Comparison of ENCODE assay signal across 19 mouse cellular contexts in the genomic region with DNA sequence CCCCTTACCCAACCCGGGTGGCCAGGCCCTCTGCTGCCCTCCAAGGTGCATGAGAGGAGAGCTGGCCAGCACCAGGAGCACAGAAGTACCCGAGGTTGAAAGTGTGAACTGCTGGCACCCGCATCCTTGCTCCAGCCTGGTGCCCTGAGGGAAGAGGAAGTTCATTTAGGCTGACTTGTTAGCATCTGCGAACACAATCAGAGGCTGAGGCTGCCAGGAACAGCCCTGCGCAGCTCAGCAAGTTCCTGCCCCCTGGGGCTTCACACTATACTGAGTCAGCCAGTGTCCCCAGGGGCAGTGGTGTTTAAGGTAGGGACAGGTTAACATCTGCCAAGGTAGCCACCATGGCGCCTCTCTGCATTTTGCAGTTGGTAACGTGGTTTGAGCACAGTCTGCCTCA. TPM values are rescaled to one million over a fixed set of nuclear protein-coding genes. Genes with fewer than 3 reads are reported as not detected.
A peak's percentile ranks its signal among the peaks of the same experiment; 100 is the strongest.
DNase-seq lines count a peak whose midpoint lies in the region; ATAC-seq and TF ChIP-seq lines count a peak whose summit lies in the region.
"Had no signal": no experiment of that assay in that cellular context is flagged by ENCODE, and none has a peak within 500 bp of the region (broad histone marks: within the 10 kb centered on the region; RNA-seq: fewer than 3 reads in every experiment).

No protein-coding gene starts in this region.

- DNase-seq in lung, postnatal 0 days (ENCODE audit: low spot score): peak; percentile 24
- no peak for DNase-seq in lung, postnatal 4 days
- no peak for DNase-seq in adrenal gland, postnatal 4 days (ENCODE audit: low spot score in 2 of 2)
- no peak for DNase-seq in retina, embryonic 14.5 days (ENCODE audit: low spot score)
- DNase-seq: adrenal gland, adult 8-10 months; cerebellum, adult 11-12 months; cerebellum, postnatal 25 days; gastrocnemius, postnatal 14 days; liver; lung, adult 2 months; thymus, postnatal 36 days had no signal

- H3K27ac ChIP-seq in heart, embryonic 14.5 days (replicated peaks in 1 of 2; ENCODE audit: control insufficient read depth in 1 of 2, insufficient read depth in 1 of 2, low read depth in 2 of 2, low read length in 2 of 2): no peak overlapping the region
- H3K27ac ChIP-seq in heart, embryonic 12.5 days (ENCODE audit: poor library complexity, severe bottlenecking): no peak overlapping the region
- no peak overlapping the region for H3K27ac ChIP-seq in lung, postnatal 0 days (ENCODE audit: low read length)
- H3K27ac ChIP-seq: heart, embryonic 13.5 days; macrophage; midbrain, embryonic 12.5 days had no signal

- no peak overlapping the region for H3K4me2 ChIP-seq in heart, embryonic 14.5 days (ENCODE audit: low read length)
- no peak overlapping the region for H3K4me2 ChIP-seq in heart, embryonic 12.5 days
- H3K4me2 ChIP-seq in lung, postnatal 0 days (replicated peaks; ENCODE audit: low read depth, low read length): no peak overlapping the region
- H3K4me2 ChIP-seq: heart, embryonic 13.5 days; midbrain, embryonic 12.5 days had no signal

- ATAC-seq in heart, embryonic 14.5 days (ENCODE audit: insufficient number of reproducible peaks, insufficient read depth, low FRiP score, low read depth): 0 out of 2 replicates have a peak, but pooled peaks have one; percentile 42
- no peak for ATAC-seq in heart, embryonic 12.5 days (ENCODE audit: insufficient number of reproducible peaks, low FRiP score)
- ATAC-seq in lung, postnatal 0 days: no peak
- ATAC-seq in common myeloid progenitor, adult 5-6 weeks (replicated peaks; ENCODE audit: low read depth, poor library complexity, severe bottlenecking): 0 out of 2 replicates have a peak, but pooled peaks have one; percentile 56
- ATAC-seq: inflammation-experienced regulatory T-cells, adult 6 months had no signal

- no peaks in the 10 kb centered on the region for H3K27me3 ChIP-seq in heart, embryonic 14.5 days (ENCODE audit: control insufficient read depth, insufficient read depth, low read length)
- H3K27me3 ChIP-seq in heart, embryonic 12.5 days (replicated peaks): no peaks in the 10 kb centered on the region; the same call in 1 of the 2 replicates
- no peaks in the 10 kb centered on the region for H3K27me3 ChIP-seq in lung, postnatal 0 days (replicated peaks; ENCODE audit: insufficient read depth, low read length)
- H3K27me3 ChIP-seq: heart, embryonic 13.5 days; midbrain, embryonic 12.5 days had no signal

- no peaks in the 10 kb centered on the region for H3K36me3 ChIP-seq in heart, embryonic 14.5 days (ENCODE audit: control insufficient read depth, insufficient read depth, low read length)
- no peaks in the 10 kb centered on the region for H3K36me3 ChIP-seq in heart, embryonic 12.5 days
- H3K36me3 ChIP-seq in lung, postnatal 0 days (ENCODE audit: insufficient read depth, low read length): no peaks in the 10 kb centered on the region
- H3K36me3 ChIP-seq: G1E; heart, embryonic 13.5 days; midbrain, embryonic 12.5 days had no signal

- WGBS in heart, embryonic 14.5 days: 31% methylated on average over 6 of the region's 7 CpGs
- WGBS in heart, embryonic 12.5 days: 20% methylated on average over 7 of the region's 7 CpGs
- WGBS in lung, postnatal 0 days: 32% methylated on average over 7 of the region's 7 CpGs

- H3K4me1 ChIP-seq in heart, embryonic 14.5 days (ENCODE audit: control insufficient read depth in 2 of 2, insufficient read depth in 2 of 2, low read length in 2 of 2): peaks cover 20 to 21% of the 10 kb centered on the region in 2 experiments; a peak in 3 of 4 replicates
- peaks cover 32% of the 10 kb centered on the region for H3K4me1 ChIP-seq in heart, embryonic 12.5 days (replicated peaks)
- H3K4me1 ChIP-seq in lung, postnatal 0 days (ENCODE audit: insufficient read depth, low read depth, low read length): no peaks in the 10 kb centered on the region

- no peaks in the 10 kb centered on the region for H3K9me3 ChIP-seq in heart, embryonic 14.5 days (ENCODE audit: control insufficient read depth, low read length)
- no peaks in the 10 kb centered on the region for H3K9me3 ChIP-seq in heart, embryonic 12.5 days (replicated peaks)
- no peaks in the 10 kb centered on the region for H3K9me3 ChIP-seq in lung, postnatal 0 days (ENCODE audit: low read length)
- H3K9me3 ChIP-seq: G1E; heart, embryonic 13.5 days; midbrain, embryonic 12.5 days had no signal

- H3K4me3 ChIP-seq in heart, embryonic 14.5 days (ENCODE audit: control insufficient read depth in 1 of 2, insufficient read depth in 1 of 2, low read depth in 1 of 2, low read length in 2 of 2): no peak overlapping the region
- H3K4me3 ChIP-seq in heart, embryonic 12.5 days: no peak overlapping the region
- H3K4me3 ChIP-seq in lung, postnatal 0 days (ENCODE audit: low read depth, low read length): no peak overlapping the region
- H3K4me3 ChIP-seq: heart, embryonic 13.5 days; midbrain, embryonic 12.5 days had no signal

- no peak for TF ChIP-seq CTCF in lung, postnatal 0 days (IDR thresholded peaks at IDR 0.05)

- H3K9ac ChIP-seq in heart, embryonic 14.5 days (ENCODE audit: low read length): no peak overlapping the region
- H3K9ac ChIP-seq in heart, embryonic 12.5 days: no peak overlapping the region
- H3K9ac ChIP-seq in lung, postnatal 0 days (replicated peaks; ENCODE audit: low read depth): no peak overlapping the region
- H3K9ac ChIP-seq: heart, embryonic 13.5 days; midbrain, embryonic 12.5 days had no signal

- TF ChIP-seq EP300 in lung, postnatal 0 days (IDR thresholded peaks at IDR 0.05): no peak

RNA-seq across cellular contexts. Expression of gene Eva1c, which starts 41.6 kb away (rescaled TPM):
- 3.0 and 3.3 TPM in 2 replicates for polyA plus RNA-seq in heart, embryonic 14.5 days (2014; fragmentation: Nextera tagmentation; extraction: Ambion mirVana)
- polyA plus RNA-seq in heart, embryonic 12.5 days (2016; fragmentation: Nextera tagmentation; extraction: Ambion mirVana): 2.1 and 3.4 TPM in 2 replicates
- polyA plus RNA-seq in lung, postnatal 0 days (2015; fragmentation: Nextera tagmentation; extraction: Ambion mirVana): 5.9 and 9.6 TPM in 2 replicates
- not detected in 2 replicates for total RNA-seq in common myeloid progenitor, adult 5-6 weeks (2017)
- total RNA-seq in adrenal gland, postnatal 4 days (2021): 1 to 10 TPM; 5.1 to 5.8 TPM
- polyA plus RNA-seq: G1E; inflammation-experienced regulatory T-cells, adult 6 months; macrophage had no signal

RNA-seq across cellular contexts. Expression of gene Urb1, which starts 57.9 kb away (rescaled TPM):
- 7.2 and 7.6 TPM in 2 replicates for polyA plus RNA-seq in heart, embryonic 14.5 days (2014; fragmentation: Nextera tagmentation; extraction: Ambion mirVana)
- 8.4 and 9.2 TPM in 2 replicates for polyA plus RNA-seq in heart, embryonic 12.5 days (2016; fragmentation: Nextera tagmentation; extraction: Ambion mirVana)
- 2.7 TPM in 2 replicates for polyA plus RNA-seq in lung, postnatal 0 days (2015; fragmentation: Nextera tagmentation; extraction: Ambion mirVana)
- 13.8 and 19.7 TPM in 2 replicates for total RNA-seq in common myeloid progenitor, adult 5-6 weeks (2017)
- 10 to 100 TPM; 14.9 to 18.7 TPM for total RNA-seq in adrenal gland, postnatal 4 days (2021)

Comparison
In these comparisons a context has a peak if more than half of its experiments do, and no peak if none do; other contexts are left out.
1. ATAC-seq: peak in heart, embryonic 14.5 days (single experiment) and common myeloid progenitor, adult 5-6 weeks (single experiment); none in heart, embryonic 12.5 days (single experiment) and lung, postnatal 0 days (single experiment).